Mouse (Mus musculus) neural tube, embryonic 14.5 days (tissue): ENCODE results near the gene Nr3c2. TPM values are rescaled to one million over a fixed set of nuclear protein-coding genes. Genes with fewer than 3 reads are reported as not detected.

Source experiments
- ATAC-seq: fragments of 200-750 bp; cut with Nextera tagmentation; 2 replicates; pipeline ENCODE4 v1.8.0; 2017; ENCODE audit warnings: low read depth, mild to moderate bottlenecking, moderate TSS enrichment, moderate library complexity
- H3K27ac ChIP-seq: fragments of 300-500 bp; sonication (generic); 2 replicates; pipeline ENCODE4 v1.5.1; 2014; ENCODE audit warnings: low read depth, mild to moderate bottlenecking, control low read depth, low read length, moderate library complexity, mixed read lengths
- H3K27me3 ChIP-seq: fragments of 300-500 bp; sonication (generic); 2 replicates; pipeline ENCODE4 v1.6.1; 2014; ENCODE audit warnings: low read length; ENCODE audit not compliant: control insufficient read depth, insufficient read depth
- H3K36me3 ChIP-seq: fragments of 300-500 bp; sonication (generic); 2 replicates; pipeline ENCODE4 v1.6.1; 2014; ENCODE audit warnings: low read length, mixed read lengths; ENCODE audit not compliant: control insufficient read depth, insufficient read depth
- H3K4me1 ChIP-seq: fragments of 300-500 bp; sonication (generic); 2 replicates; pipeline ENCODE4 v1.6.1; 2014; ENCODE audit warnings: low read length; ENCODE audit not compliant: control insufficient read depth, insufficient read depth
- H3K4me2 ChIP-seq: fragments of 300-500 bp; sonication (generic); 2 replicates; pipeline ENCODE4 v1.6.1; 2014; ENCODE audit warnings: mild to moderate bottlenecking, low read depth, low read length, control low read depth
- H3K4me3 ChIP-seq: fragments of 300-500 bp; sonication (generic); 2 replicates; pipeline ENCODE4 v1.5.1; 2014; ENCODE audit warnings: low read depth, low read length, control low read depth, mixed read lengths
- H3K9ac ChIP-seq: fragments of 300-500 bp; sonication (generic); replicated peaks from 2 replicates; pipeline ENCODE4 v1.6.1; 2014; ENCODE audit warnings: low read depth, mild to moderate bottlenecking, control low read depth, low read length, mixed read lengths
- H3K9me3 ChIP-seq: fragments of 300-500 bp; sonication (generic); 2 replicates; pipeline ENCODE4 v1.6.1; 2016; ENCODE audit warnings: low read length; ENCODE audit not compliant: control insufficient read depth
- WGBS: fragments of 180-500 bp; shearing (Covaris S2); extraction: QIAGEN DNeasy Blood & Tissue Kit; methylation state at CpG from one replicate; pipeline ENCODE4 v1.1.7; 2014; 5-methylcytosine and 5-hydroxymethylcytosine counted together
- polyA plus RNA-seq: library from polyadenylated mRNA; unstranded; fragments of >200 nt; fragmentation: Nextera tagmentation; extraction: Ambion mirVana; gene quantifications from 2 replicates; pipeline ENCODE4 v1.2.1, GENCODE M21; 2014

Nr3c2 gene
- polyA plus RNA-seq, 1 experiment from 2014 or later: 7.7 TPM

- no peak overlapping the region for H3K27ac ChIP-seq
- no peak for ATAC-seq
Measured at GRCm38 (mm10) chr8:77256450-77257084, 357.3 kb downstream of the Nr3c2 start.

GRCm38 (mm10) chr8:77257085-77257451 lies 357.8 kb downstream of the Nr3c2 start:
- no peak overlapping the region for H3K4me2 ChIP-seq
- H3K4me3 ChIP-seq: no peak overlapping the region
- no peak overlapping the region for H3K27ac ChIP-seq
- no peaks in the 10 kb centered on the region for H3K27me3 ChIP-seq
- no peaks in the 10 kb centered on the region for H3K9me3 ChIP-seq
- WGBS: 94% methylated on average over 12 of the region's 12 CpGs
- H3K36me3 ChIP-seq: no peaks in the 10 kb centered on the region
- H3K4me1 ChIP-seq: no peaks in the 10 kb centered on the region
- H3K9ac ChIP-seq: no peak overlapping the region
- no peak for ATAC-seq

More at GRCm38 (mm10) chr8:77256450-77257084, 357.3 kb downstream of the Nr3c2 start:
- Histone ChIP-seq H3K9ac (no peak overlapping the region), H3K9me3 (no peaks in the 10 kb centered on the region), H3K27me3 (no peaks in the 10 kb centered on the region), H3K4me2 (no peak overlapping the region), H3K4me3 (no peak overlapping the region), H3K36me3 (no peaks in the 10 kb centered on the region), H3K4me1 (no peaks in the 10 kb centered on the region)
- WGBS: 94% methylated on average over 5 of the region's 5 CpGs

- no peaks in the 10 kb centered on the region for H3K4me1 ChIP-seq
Measured at GRCm38 (mm10) chr8:77261215-77261614, 362.0 kb downstream of the Nr3c2 start.

GRCm38 (mm10) chr8:77262216-77263009 lies 363.2 kb downstream of the Nr3c2 start:
- Histone ChIP-seq H3K4me2 (no peak overlapping the region), H3K9me3 (no peaks in the 10 kb centered on the region), H3K36me3 (no peaks in the 10 kb centered on the region), H3K4me3 (no peak overlapping the region), H3K4me1 (no peaks in the 10 kb centered on the region), H3K9ac (no peak overlapping the region), H3K27ac (no peak overlapping the region), H3K27me3 (no peaks in the 10 kb centered on the region)
- ATAC-seq: no peak
- 82% methylated on average over 12 of the region's 12 CpGs for WGBS

More at GRCm38 (mm10) chr8:77261215-77261614, 362.0 kb downstream of the Nr3c2 start:
- Histone ChIP-seq H3K27ac (no peak overlapping the region), H3K4me3 (no peak overlapping the region), H3K9me3 (no peaks in the 10 kb centered on the region), H3K4me2 (no peak overlapping the region), H3K36me3 (no peaks in the 10 kb centered on the region), H3K27me3 (no peaks in the 10 kb centered on the region), H3K9ac (no peak overlapping the region)
- 0 out of 2 replicates have a peak, but pooled peaks have one; percentile 24 for ATAC-seq
- 92% methylated on average over 6 of the region's 6 CpGs for WGBS

GRCm38 (mm10) chr8:77267941-77268405 lies 368.7 kb downstream of the Nr3c2 start:
- Histone ChIP-seq H3K9ac (no peak overlapping the region), H3K36me3 (no peaks in the 10 kb centered on the region), H3K27me3 (no peaks in the 10 kb centered on the region), H3K4me1 (no peaks in the 10 kb centered on the region), H3K4me3 (no peak overlapping the region), H3K9me3 (no peaks in the 10 kb centered on the region), H3K4me2 (no peak overlapping the region), H3K27ac (no peak overlapping the region)
- 58% methylated on average over 1 of the region's 1 CpGs for WGBS
- no peak for ATAC-seq

DNA sequence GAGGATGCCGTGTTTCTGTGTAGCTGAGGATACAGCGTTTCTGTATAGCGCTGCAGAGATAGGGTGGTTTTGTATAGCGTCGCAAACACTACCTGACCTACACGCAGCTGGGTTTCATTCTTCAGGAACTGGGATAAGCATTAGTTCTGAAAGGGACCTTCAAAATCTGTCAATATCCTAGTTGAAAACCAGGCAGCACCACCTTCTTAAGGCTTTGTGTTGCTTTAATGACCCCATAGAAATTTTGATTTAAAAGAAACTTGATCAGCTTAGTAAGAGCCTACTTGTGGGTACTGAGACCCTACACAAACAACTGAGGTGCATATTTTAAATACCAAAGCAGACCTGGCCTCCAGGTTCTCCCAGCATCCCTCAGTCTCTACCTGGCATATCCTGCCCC lies 372.9 kb downstream of the Nr3c2 start:
- H3K9me3 ChIP-seq: no peaks in the 10 kb centered on the region
- H3K9ac ChIP-seq: no peak overlapping the region
- H3K4me2 ChIP-seq: no peak overlapping the region
- no peak overlapping the region for H3K27ac ChIP-seq
- no peak for ATAC-seq
- H3K27me3 ChIP-seq: no peaks in the 10 kb centered on the region
- no peaks in the 10 kb centered on the region for H3K4me1 ChIP-seq
- no peaks in the 10 kb centered on the region for H3K36me3 ChIP-seq
- H3K4me3 ChIP-seq: no peak overlapping the region
- WGBS: 92% methylated on average over 6 of the region's 6 CpGs

- Histone ChIP-seq H3K27me3 (no peaks in the 10 kb centered on the region), H3K9me3 (no peaks in the 10 kb centered on the region), H3K27ac (no peak overlapping the region), H3K36me3 (no peaks in the 10 kb centered on the region), H3K9ac (no peak overlapping the region), H3K4me1 (no peaks in the 10 kb centered on the region), H3K4me3 (no peak overlapping the region), H3K4me2 (no peak overlapping the region)
- 89% methylated on average over 5 of the region's 5 CpGs for WGBS
- no peak for ATAC-seq
Measured at GRCm38 (mm10) chr8:77275571-77275970, 376.3 kb downstream of the Nr3c2 start.

DNA sequence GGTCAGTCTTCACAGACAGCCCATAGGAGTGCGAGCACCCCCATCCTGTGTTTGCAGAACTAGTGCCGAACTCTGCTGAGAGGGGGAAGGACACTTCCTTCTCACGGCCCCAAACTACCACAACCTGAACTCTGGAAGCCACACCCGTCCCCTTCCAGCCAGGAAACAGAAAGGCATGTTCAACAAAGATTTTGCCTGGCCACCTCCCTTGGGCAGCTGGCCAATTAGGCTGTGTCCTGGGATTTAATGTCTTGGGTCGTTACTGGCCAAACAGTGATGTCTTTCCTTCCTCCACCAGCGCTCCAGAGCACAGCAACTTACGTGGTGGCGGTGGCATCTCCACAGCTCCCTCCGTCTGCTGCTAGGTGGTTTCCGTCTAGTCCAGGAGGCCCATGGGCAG lies 377.6 kb downstream of the Nr3c2 start:
- Histone ChIP-seq H3K27ac (no peak overlapping the region), H3K4me3 (no peak overlapping the region)
- WGBS: 82% methylated on average over 10 of the region's 10 CpGs

GRCm38 (mm10) chr8:77278246-77278645 lies 379.0 kb downstream of the Nr3c2 start:
- Histone ChIP-seq H3K27me3 (no peaks in the 10 kb centered on the region), H3K27ac (no peak overlapping the region), H3K4me1 (no peaks in the 10 kb centered on the region), H3K9me3 (no peaks in the 10 kb centered on the region), H3K36me3 (no peaks in the 10 kb centered on the region), H3K9ac (no peak overlapping the region), H3K4me3 (no peak overlapping the region), H3K4me2 (no peak overlapping the region)
- WGBS: 96% methylated on average over 4 of the region's 4 CpGs
- ATAC-seq: no peak

More for the DNA sequence above, 377.6 kb downstream of the Nr3c2 start:
- Histone ChIP-seq H3K9me3 (no peaks in the 10 kb centered on the region), H3K36me3 (no peaks in the 10 kb centered on the region), H3K27me3 (no peaks in the 10 kb centered on the region), H3K9ac (no peak overlapping the region), H3K4me1 (no peaks in the 10 kb centered on the region), H3K4me2 (no peak overlapping the region)
- no peak for ATAC-seq
